20 mouse cellular contexts compared by ENCODE assay signal in the genomic region with DNA sequence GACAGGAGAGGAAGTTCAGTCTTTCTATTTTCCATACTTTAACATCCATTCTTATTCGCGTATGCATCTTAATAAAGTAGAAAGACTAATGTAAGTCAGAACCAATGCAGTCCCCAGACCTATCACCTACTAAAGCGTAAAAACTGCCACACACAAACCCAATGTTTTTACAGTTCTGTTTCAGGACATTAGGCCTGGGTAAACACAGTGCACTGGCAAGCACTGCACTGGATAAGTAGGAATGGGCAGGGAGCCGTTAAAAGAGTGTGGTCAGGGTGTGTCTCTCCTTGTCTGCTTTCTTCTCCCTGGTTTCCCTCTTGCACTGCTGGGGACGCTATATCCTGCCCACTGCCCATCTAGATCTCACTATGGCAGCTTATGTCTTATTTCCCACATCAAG. TPM values are rescaled to one million over a fixed set of nuclear protein-coding genes. Genes with fewer than 3 reads are reported as not detected.
DNase-seq lines count a peak whose midpoint lies in the region; ATAC-seq and TF ChIP-seq lines count a peak whose summit lies in the region.
"Had no signal": no experiment of that assay in that cellular context is flagged by ENCODE, and none has a peak within 500 bp of the region (broad histone marks: within the 10 kb centered on the region; RNA-seq: fewer than 3 reads in every experiment).

No protein-coding gene starts in this region.

- H3K36me3 ChIP-seq in lung, postnatal 0 days (ENCODE audit: insufficient read depth, low read length): no peaks in the 10 kb centered on the region
- no peaks in the 10 kb centered on the region for H3K36me3 ChIP-seq in small intestine, adult 2 months (ENCODE audit: control insufficient read depth, insufficient read depth, low read length)
- H3K36me3 ChIP-seq in forebrain, embryonic 13.5 days (ENCODE audit: poor library complexity, severe bottlenecking): no peaks in the 10 kb centered on the region
- H3K36me3 ChIP-seq: embryonic facial prominence, embryonic 13.5 days; heart, embryonic 13.5 days had no signal

- no peak for TF ChIP-seq CTCF in lung, postnatal 0 days (IDR thresholded peaks at IDR 0.05)
- no peak for TF ChIP-seq CTCF in small intestine, adult 2 months (IDR thresholded peaks at IDR 0.05; ENCODE audit: extremely low read depth, insufficient read length, insufficient replicate concordance, low read depth, low read length)

- no peak overlapping the region for H3K9ac ChIP-seq in lung, postnatal 0 days (replicated peaks; ENCODE audit: low read depth)
- H3K9ac ChIP-seq in forebrain, embryonic 13.5 days: no peak overlapping the region
- H3K9ac ChIP-seq: embryonic facial prominence, embryonic 13.5 days; heart, embryonic 13.5 days had no signal

- H3K4me2 ChIP-seq in lung, postnatal 0 days (replicated peaks; ENCODE audit: low read depth, low read length): no peak overlapping the region
- no peak overlapping the region for H3K4me2 ChIP-seq in forebrain, embryonic 13.5 days
- H3K4me2 ChIP-seq: embryonic facial prominence, embryonic 13.5 days; heart, embryonic 13.5 days had no signal

- TF ChIP-seq POLR2A in small intestine, adult 2 months (IDR thresholded peaks at IDR 0.05; ENCODE audit: low read depth, low read length): no peak

- H3K4me1 ChIP-seq in lung, postnatal 0 days (ENCODE audit: insufficient read depth, low read depth, low read length): no peaks in the 10 kb centered on the region
- H3K4me1 ChIP-seq in small intestine, adult 2 months (ENCODE audit: control insufficient read depth, insufficient read depth, insufficient read length, low read length): peaks cover 3% of the 10 kb centered on the region; the same call in 1 of the 2 replicates
- H3K4me1 ChIP-seq in forebrain, embryonic 13.5 days: 0 out of 2 replicates have a peak, but pooled peaks cover 7% of the 10 kb centered on the region

- no peaks in the 10 kb centered on the region for H3K9me3 ChIP-seq in lung, postnatal 0 days (ENCODE audit: low read length)
- no peaks in the 10 kb centered on the region for H3K9me3 ChIP-seq in forebrain, embryonic 13.5 days (replicated peaks)
- H3K9me3 ChIP-seq: embryonic facial prominence, embryonic 13.5 days; heart, embryonic 13.5 days had no signal

- ATAC-seq in lung, postnatal 0 days: no peak
- ATAC-seq in forebrain, embryonic 13.5 days: no peak
- ATAC-seq: activated CD4-positive, CD25-positive, alpha-beta regulatory T cell, adult 4 months; forebrain, embryonic 14.5 days had no signal

- 0 out of 2 replicates have a peak overlapping the region, but pooled peaks have one; percentile 38 for H3K27ac ChIP-seq in lung, postnatal 0 days (ENCODE audit: low read length)
- peak overlapping the region; percentile 46; the same call in 1 of the 2 replicates for H3K27ac ChIP-seq in small intestine, adult 2 months (ENCODE audit: insufficient read depth, low read depth, low read length)
- no peak overlapping the region for H3K27ac ChIP-seq in forebrain, embryonic 13.5 days
- H3K27ac ChIP-seq: embryonic facial prominence, embryonic 13.5 days; gastrocnemius, adult 2 months; heart, embryonic 13.5 days had no signal

- TF ChIP-seq EP300 in lung, postnatal 0 days (IDR thresholded peaks at IDR 0.05): no peak

- WGBS in lung, postnatal 0 days: 63% methylated on average over 5 of the region's 5 CpGs
- WGBS in small intestine, adult 2 months: 57% methylated on average over 5 of the region's 5 CpGs
- WGBS in forebrain, embryonic 13.5 days: 77% methylated on average over 5 of the region's 5 CpGs

- H3K4me3 ChIP-seq in lung, postnatal 0 days (ENCODE audit: low read depth, low read length): no peak overlapping the region
- H3K4me3 ChIP-seq in small intestine, adult 2 months (ENCODE audit: low read depth, low read length): no peak overlapping the region
- no peak overlapping the region for H3K4me3 ChIP-seq in forebrain, embryonic 13.5 days
- H3K4me3 ChIP-seq: embryonic facial prominence, embryonic 13.5 days; gastrocnemius, adult 2 months; heart, embryonic 13.5 days had no signal

- no peaks in the 10 kb centered on the region for H3K27me3 ChIP-seq in lung, postnatal 0 days (replicated peaks; ENCODE audit: insufficient read depth, low read length)
- H3K27me3 ChIP-seq in small intestine, adult 2 months (ENCODE audit: control insufficient read depth, insufficient read depth, low read length): no peaks in the 10 kb centered on the region
- no peaks in the 10 kb centered on the region for H3K27me3 ChIP-seq in forebrain, embryonic 13.5 days
- H3K27me3 ChIP-seq: embryonic facial prominence, embryonic 13.5 days; heart, embryonic 13.5 days had no signal

- peak; percentile 22 to 36 for DNase-seq in lung, adult 18-20 months
- no peak for DNase-seq in lung, postnatal 25 days (ENCODE audit: low spot score)
- no peak for DNase-seq in lung, postnatal 0 days (ENCODE audit: low spot score)
- DNase-seq in lung, postnatal 14 days: no peak
- DNase-seq in gastrocnemius, postnatal 10 days: no peak
- DNase-seq: adrenal gland, postnatal 14 days; cerebellum, adult 11-12 months; cerebellum, adult 9-10 months; cerebellum, postnatal 25 days; gastrocnemius, adult 2 months; gastrocnemius, postnatal 36 days; heart, adult 11 months; heart, postnatal 36 days had no signal

RNA-seq across cellular contexts. Expression of gene Lurap1l, which starts 2.5 kb away (rescaled TPM):
- polyA plus RNA-seq in lung, postnatal 0 days (2015; fragmentation: Nextera tagmentation; extraction: Ambion mirVana): 48.0 and 48.3 TPM in 2 replicates
- 21.5 and 43.1 TPM in 2 replicates for polyA plus RNA-seq in small intestine, adult 2 months (2012; rRNA removed)
- 3.2 and 3.3 TPM in 2 replicates for polyA plus RNA-seq in forebrain, embryonic 13.5 days (2015; fragmentation: Nextera tagmentation; extraction: Ambion mirVana)
- 1 to 10 TPM; 5.6 to 6.5 TPM for total RNA-seq in gastrocnemius, postnatal 10 days (2021)
- total RNA-seq: MEL had no signal
- polyA plus RNA-seq: activated CD4-positive, CD25-positive, alpha-beta regulatory T cell, adult 4 months had no signal

Comparison
In these comparisons a context has a peak if more than half of its experiments do, and no peak if none do; other contexts are left out.
1. DNase-seq: peak in lung, adult 18-20 months (2 of 2); none in lung, postnatal 25 days (single experiment), lung, postnatal 0 days (single experiment), lung, postnatal 14 days (single experiment) and gastrocnemius, postnatal 10 days (single experiment).